Mouse (Mus musculus): ENCODE measurements around the gene Polr1c. TPM values are rescaled to one million over a fixed set of nuclear protein-coding genes. Genes with fewer than 3 reads are reported as not detected.

The Polr1c gene
- 96.1 and 110 TPM in 2 replicates for polyA plus RNA-seq (2015; fragmentation: Nextera tagmentation; extraction: Ambion mirVana)

DNA sequence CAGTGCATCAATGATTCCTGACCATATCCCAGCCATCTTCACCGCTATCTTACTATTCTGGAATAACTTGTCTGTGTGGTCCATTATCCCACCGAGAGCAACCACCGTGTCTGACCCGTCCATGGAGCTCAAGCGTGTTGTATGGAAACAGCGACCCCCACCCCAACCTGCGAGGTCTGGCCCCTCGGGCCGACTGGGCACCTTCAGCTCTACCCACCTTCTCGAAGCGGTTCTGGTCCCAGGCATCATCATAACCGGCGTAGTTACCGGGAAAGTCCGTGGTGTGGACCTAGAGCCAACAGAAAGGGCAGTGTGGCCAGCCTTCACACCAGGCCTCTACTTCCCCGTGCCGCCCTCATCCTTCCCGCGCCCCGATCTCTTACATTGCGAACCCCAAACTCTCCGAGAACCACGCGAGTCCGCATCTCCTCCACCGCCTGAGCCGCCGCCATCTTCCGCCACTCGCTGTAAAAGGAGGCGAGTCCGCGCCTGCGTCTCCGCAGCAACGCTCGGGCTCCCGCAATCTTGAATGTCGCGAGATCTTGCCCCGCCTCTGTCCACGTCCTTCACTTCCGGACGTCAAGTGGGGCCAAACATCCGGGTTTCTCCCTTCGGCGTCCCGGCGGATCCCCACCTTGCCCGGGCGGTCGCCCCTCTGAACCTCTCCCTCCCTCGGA lies at the start of gene Polr1c, which contains the start of gene Yipf3:
Gene Polr1c (minus strand): TSS at position 543 of the 677 bp plus-strand sequence.
Gene Yipf3 (plus strand): TSS at position 569 of the 677 bp plus-strand sequence.
- H3K27me3 ChIP-seq, result no peaks in the 10 kb centered on the region
- peak; percentile 95 for ATAC-seq
- peak within 1 kb of the TSS; percentile 75 for H3K27ac ChIP-seq
- H3K4me1 ChIP-seq, result peaks cover 22% of the 10 kb centered on the region
- H3K4me2 ChIP-seq, result peak within 1 kb of the TSS; percentile 94
- 1% methylated on average over 53 of the region's 53 CpGs for WGBS
- H3K4me3 ChIP-seq, result peak within 1 kb of the TSS; percentile 79
- H3K36me3 ChIP-seq (ENCODE audit: poor library complexity, severe bottlenecking), result peaks cover 73% of the 10 kb centered on the region
- H3K9me3 ChIP-seq (replicated peaks), result no peaks in the 10 kb centered on the region
- H3K9ac ChIP-seq, result peak within 1 kb of the TSS; percentile 97

DNA sequence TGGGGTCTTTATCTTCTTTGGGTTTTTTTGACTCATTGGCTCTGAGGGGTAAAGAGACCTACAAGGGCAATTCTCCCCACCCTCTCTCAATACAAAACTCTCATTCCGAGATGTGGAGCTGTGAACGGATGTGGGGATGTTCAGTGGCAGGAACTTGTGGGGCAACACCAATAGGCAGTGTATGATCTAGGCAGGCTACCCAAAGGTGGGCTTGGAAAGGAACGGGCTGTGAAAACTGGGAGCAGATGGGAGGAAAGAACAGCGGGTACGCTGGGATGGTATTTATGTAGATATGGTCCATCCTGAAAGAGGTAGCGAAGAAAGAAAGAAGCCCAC lies 49.1 kb upstream of the Polr1c start:
- 13% methylated on average over 6 of the region's 6 CpGs for WGBS
- H3K4me2 ChIP-seq, result peak overlapping the region; percentile 99
- H3K4me3 ChIP-seq, result peak overlapping the region; percentile 66
- no peaks in the 10 kb centered on the region for H3K36me3 ChIP-seq (ENCODE audit: poor library complexity, severe bottlenecking)
- 0 out of 2 replicates have a peak overlapping the region, but pooled peaks have one; percentile 4 for H3K27ac ChIP-seq
- peaks cover 20% of the 10 kb centered on the region for H3K4me1 ChIP-seq
- 0 out of 2 replicates have a peak, but pooled peaks have one; percentile 2 for ATAC-seq
- no peaks in the 10 kb centered on the region for H3K9me3 ChIP-seq (replicated peaks)
- peaks cover 76% of the 10 kb centered on the region for H3K27me3 ChIP-seq
- H3K9ac ChIP-seq, result peak overlapping the region; percentile 71

- peaks cover 20% of the 10 kb centered on the region for H3K4me1 ChIP-seq
- peaks cover 78% of the 10 kb centered on the region for H3K27me3 ChIP-seq
Measured at GRCm38 (mm10) chr17:46296601-46297000, 48.7 kb upstream of the Polr1c start.

GRCm38 (mm10) chr17:46287678-46288095 lies 39.8 kb upstream of the Polr1c start:
- Histone ChIP-seq H3K27ac (no peak overlapping the region), H3K36me3 (ENCODE audit: poor library complexity, severe bottlenecking) (no peaks in the 10 kb centered on the region), H3K9me3 (replicated peaks) (no peaks in the 10 kb centered on the region), H3K27me3 (0 out of 2 replicates have a peak, but pooled peaks cover 12% of the 10 kb centered on the region), H3K9ac (0 out of 2 replicates have a peak overlapping the region, but pooled peaks have one; percentile 6), H3K4me1 (peaks cover 11% of the 10 kb centered on the region), H3K4me3 (no peak overlapping the region), H3K4me2 (no peak overlapping the region)
- ATAC-seq, result no peak
- 53% methylated on average over 5 of the region's 11 CpGs for WGBS

More at GRCm38 (mm10) chr17:46296601-46297000, 48.7 kb upstream of the Polr1c start:
- Histone ChIP-seq H3K27ac (no peak overlapping the region), H3K9me3 (replicated peaks) (no peaks in the 10 kb centered on the region), H3K9ac (no peak overlapping the region), H3K4me3 (no peak overlapping the region), H3K4me2 (peak overlapping the region; percentile 99; the same call in 1 of the 2 replicates), H3K36me3 (ENCODE audit: poor library complexity, severe bottlenecking) (no peaks in the 10 kb centered on the region)
- WGBS, result 48% methylated on average over 6 of the region's 6 CpGs
- no peak for ATAC-seq

GRCm38 (mm10) chr17:46285407-46285806 lies 37.6 kb upstream of the Polr1c start:
- WGBS, result 77% methylated on average over 6 of the region's 6 CpGs
- H3K9ac ChIP-seq, result no peak overlapping the region
- no peaks in the 10 kb centered on the region for H3K36me3 ChIP-seq (ENCODE audit: poor library complexity, severe bottlenecking)
- no peak overlapping the region for H3K4me3 ChIP-seq
- peaks cover 25% of the 10 kb centered on the region for H3K4me1 ChIP-seq
- H3K27me3 ChIP-seq, result 0 out of 2 replicates have a peak, but pooled peaks cover 6% of the 10 kb centered on the region
- no peak overlapping the region for H3K4me2 ChIP-seq
- ATAC-seq, result no peak
- no peaks in the 10 kb centered on the region for H3K9me3 ChIP-seq (replicated peaks)
- no peak overlapping the region for H3K27ac ChIP-seq

- Histone ChIP-seq H3K9ac (0 out of 2 replicates have a peak overlapping the region, but pooled peaks have one; percentile 16), H3K36me3 (ENCODE audit: poor library complexity, severe bottlenecking) (peaks cover 7% of the 10 kb centered on the region; the same call in 1 of the 2 replicates), H3K9me3 (replicated peaks) (no peaks in the 10 kb centered on the region), H3K4me2 (no peak overlapping the region), H3K27ac (no peak overlapping the region), H3K27me3 (0 out of 2 replicates have a peak, but pooled peaks cover 4% of the 10 kb centered on the region), H3K4me3 (no peak overlapping the region), H3K4me1 (peaks cover 25% of the 10 kb centered on the region)
- no peak for ATAC-seq
- WGBS, result 63% methylated on average over 7 of the region's 7 CpGs
Measured at GRCm38 (mm10) chr17:46284653-46285052, 36.8 kb upstream of the Polr1c start.

DNA sequence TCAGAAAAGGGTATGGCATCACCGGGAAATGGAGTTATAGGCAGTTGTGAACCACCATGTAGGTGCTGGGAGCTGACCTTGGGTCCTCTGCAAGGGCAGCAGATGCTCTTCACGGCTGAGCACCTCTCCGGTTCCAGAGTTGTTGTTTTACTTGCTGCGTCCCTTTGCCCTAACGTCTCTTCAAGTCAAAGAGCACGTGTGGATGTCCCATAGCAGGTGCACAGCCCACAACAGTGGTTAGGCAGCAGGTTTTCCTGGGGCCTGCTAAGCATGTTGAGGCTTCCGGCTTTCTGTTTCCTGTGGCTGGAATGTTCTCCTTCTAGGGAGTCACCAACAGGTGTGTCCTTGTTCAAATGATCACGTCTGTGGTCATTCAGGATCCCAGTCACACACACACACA lies 36.1 kb upstream of the Polr1c start:
- no peak for ATAC-seq
- H3K27ac ChIP-seq, result no peak overlapping the region
- H3K36me3 ChIP-seq (ENCODE audit: poor library complexity, severe bottlenecking), result peaks cover 13% of the 10 kb centered on the region; the same call in 1 of the 2 replicates
- no peak overlapping the region for H3K4me2 ChIP-seq
- H3K9me3 ChIP-seq (replicated peaks), result no peaks in the 10 kb centered on the region
- no peaks in the 10 kb centered on the region for H3K27me3 ChIP-seq
- peaks cover 25% of the 10 kb centered on the region for H3K4me1 ChIP-seq
- 86% methylated on average over 8 of the region's 8 CpGs for WGBS
- no peak overlapping the region for H3K4me3 ChIP-seq
- no peak overlapping the region for H3K9ac ChIP-seq

- peak overlapping the region; percentile 99 for H3K4me2 ChIP-seq
- H3K9me3 ChIP-seq (replicated peaks), result no peaks in the 10 kb centered on the region
- peak overlapping the region; percentile 75 for H3K4me3 ChIP-seq
- H3K9ac ChIP-seq, result no peak overlapping the region; the same call in 1 of the 2 replicates
- peaks cover 21% of the 10 kb centered on the region; the same call in 1 of the 2 replicates for H3K36me3 ChIP-seq (ENCODE audit: poor library complexity, severe bottlenecking)
- peaks cover 25% of the 10 kb centered on the region for H3K4me1 ChIP-seq
- no peak overlapping the region for H3K27ac ChIP-seq
- WGBS, result 23% methylated on average over 9 of the region's 9 CpGs
- H3K27me3 ChIP-seq, result no peaks in the 10 kb centered on the region
- ATAC-seq, result no peak; the same call in 1 of the 2 replicates
Measured at GRCm38 (mm10) chr17:46283140-46283539, 35.3 kb upstream of the Polr1c start.

DNA sequence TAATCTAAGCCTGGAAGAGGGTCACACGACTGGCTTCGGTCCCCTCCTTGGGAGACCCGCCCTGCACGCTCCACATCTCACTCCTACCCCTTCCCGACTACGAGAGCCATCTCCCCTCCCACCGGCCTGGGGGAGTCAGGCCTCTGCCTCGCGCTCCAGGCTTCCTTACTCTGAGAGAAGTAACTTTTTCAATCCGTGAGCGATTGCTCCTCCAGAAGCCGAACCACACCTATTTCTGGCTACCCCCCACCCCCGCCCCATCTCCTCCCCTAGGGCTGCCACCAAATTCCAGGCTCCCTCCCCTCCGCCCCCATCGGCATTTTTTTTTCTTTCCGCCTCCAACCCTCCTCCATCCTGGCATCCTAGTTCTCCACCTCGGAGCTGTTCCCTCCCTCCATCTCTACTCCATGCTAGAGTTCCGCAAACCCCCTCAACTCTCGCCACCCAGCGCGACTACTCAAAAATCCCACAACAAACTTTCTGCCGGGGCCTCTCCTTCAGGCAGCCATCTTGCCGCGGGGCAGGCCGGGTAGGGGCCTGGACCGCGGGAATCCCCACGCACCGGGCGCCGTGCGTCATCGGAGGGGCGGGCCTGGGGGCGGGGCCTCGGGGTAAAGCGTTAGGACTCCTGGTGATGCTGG lies 34.7 kb upstream of the Polr1c start, which contains the start of gene Tjap1:
Gene Tjap1 (minus strand): TSS at position 544 of the 641 bp plus-strand sequence.
- Histone ChIP-seq H3K9ac (peak within 1 kb of the TSS; percentile 87), H3K27me3 (no peaks in the 10 kb centered on the region), H3K4me3 (peak within 1 kb of the TSS; percentile 75), H3K4me1 (peaks cover 21% of the 10 kb centered on the region), H3K4me2 (peak within 1 kb of the TSS; percentile 99), H3K27ac (peak within 1 kb of the TSS; percentile 69; the same call in 1 of the 2 replicates), H3K36me3 (ENCODE audit: poor library complexity, severe bottlenecking) (peaks cover 24% of the 10 kb centered on the region), H3K9me3 (replicated peaks) (no peaks in the 10 kb centered on the region)
- WGBS, result under 1% methylated on average over 37 of the region's 37 CpGs
- ATAC-seq, result peak; percentile 99

GRCm38 (mm10) chr17:46278011-46278765 lies 30.3 kb upstream of the Polr1c start:
- WGBS, result 94% methylated on average over 12 of the region's 12 CpGs
- Histone ChIP-seq H3K4me2 (no peak overlapping the region), H3K27ac (no peak overlapping the region), H3K9ac (no peak overlapping the region), H3K4me1 (peaks cover 15% of the 10 kb centered on the region), H3K9me3 (replicated peaks) (no peaks in the 10 kb centered on the region), H3K27me3 (no peaks in the 10 kb centered on the region), H3K4me3 (no peak overlapping the region), H3K36me3 (ENCODE audit: poor library complexity, severe bottlenecking) (peaks cover 32% of the 10 kb centered on the region)
- ATAC-seq, result no peak

- no peak overlapping the region for H3K4me3 ChIP-seq
- 79% methylated on average over 4 of the region's 4 CpGs for WGBS
Measured at GRCm38 (mm10) chr17:46277586-46277985, 29.7 kb upstream of the Polr1c start.

More at GRCm38 (mm10) chr17:46277586-46277985, 29.7 kb upstream of the Polr1c start:
- ATAC-seq, result no peak
- Histone ChIP-seq H3K27ac (no peak overlapping the region), H3K4me1 (peaks cover 14% of the 10 kb centered on the region), H3K36me3 (ENCODE audit: poor library complexity, severe bottlenecking) (peaks cover 35% of the 10 kb centered on the region), H3K9me3 (replicated peaks) (no peaks in the 10 kb centered on the region), H3K4me2 (no peak overlapping the region), H3K9ac (no peak overlapping the region), H3K27me3 (no peaks in the 10 kb centered on the region)

All from forebrain, embryonic 13.5 days (tissue).